Mouse (Mus musculus) erythroid progenitor cell, adult 5-6 weeks (primary cell): ENCODE measurements around the gene Cacul1. TPM values are rescaled to one million over a fixed set of nuclear protein-coding genes. Genes with fewer than 3 reads are reported as not detected.
A peak's percentile ranks its signal among the peaks of the same experiment; 100 is the strongest.
"Not testable (repeated sequence)": the region's sequence is repeated elsewhere in the genome, so short reads cannot be mapped to it uniquely, and the experiment has no call there.

Source experiments
- ATAC-seq: replicated peaks from 2 replicates; pipeline ENCODE4 v1.8.0; 2016; ENCODE audit warnings: moderate number of reproducible peaks, mild to moderate bottlenecking, moderate TSS enrichment, inconsistent platforms; ENCODE audit not compliant: poor library complexity, low FRiP score, severe bottlenecking
- total RNA-seq, 2 experiments: library from RNA; stranded (forward) in 1 of 2; stranded (reverse) in 1 of 2; fragments of 150-400 nt in 1 of 2; fragments of 186-747, 209-891 nt in 1 of 2; gene quantifications; 2 replicates each; pipeline versions ENCODE4 v1.2.3 to v1.2.4; 2015 to 2017; ENCODE audit warnings: low replicate concordance in 2 of 2

The Cacul1 gene
- total RNA-seq (2015; ENCODE audit: low replicate concordance), result 9.0 and 24.3 TPM in 2 replicates
- total RNA-seq (2017; ENCODE audit: low replicate concordance), result 6.8 and 16.2 TPM in 2 replicates

GRCm38 (mm10) chr19:60580582-60581339 lies at the start of gene Cacul1:
TSS of gene Cacul1 (minus strand) at chr19:60581025.
- peak; percentile 90 for ATAC-seq

DNA sequence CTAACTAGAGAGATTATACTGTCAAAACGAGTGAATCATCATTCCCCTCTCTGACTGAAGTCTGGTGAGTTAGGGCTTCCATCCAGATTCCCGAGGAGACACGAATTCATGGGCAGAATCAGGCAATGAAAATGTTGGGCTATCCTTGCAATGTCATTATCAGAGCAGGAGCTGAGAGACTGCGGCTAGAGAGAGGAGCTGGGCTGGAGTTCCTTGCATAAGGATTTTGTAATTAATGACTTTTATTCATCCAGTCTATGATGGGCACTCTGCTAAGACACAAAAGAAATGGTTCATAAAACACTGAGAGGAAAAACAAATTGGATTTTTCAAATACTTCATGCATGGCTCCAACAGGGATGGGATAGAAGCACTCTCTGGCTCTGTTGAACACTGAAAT lies 38.6 kb upstream of the Cacul1 start:
- no peak for ATAC-seq

- ATAC-seq, result no peak
Measured at GRCm38 (mm10) chr19:60617007-60617406, 36.2 kb upstream of the Cacul1 start.

DNA sequence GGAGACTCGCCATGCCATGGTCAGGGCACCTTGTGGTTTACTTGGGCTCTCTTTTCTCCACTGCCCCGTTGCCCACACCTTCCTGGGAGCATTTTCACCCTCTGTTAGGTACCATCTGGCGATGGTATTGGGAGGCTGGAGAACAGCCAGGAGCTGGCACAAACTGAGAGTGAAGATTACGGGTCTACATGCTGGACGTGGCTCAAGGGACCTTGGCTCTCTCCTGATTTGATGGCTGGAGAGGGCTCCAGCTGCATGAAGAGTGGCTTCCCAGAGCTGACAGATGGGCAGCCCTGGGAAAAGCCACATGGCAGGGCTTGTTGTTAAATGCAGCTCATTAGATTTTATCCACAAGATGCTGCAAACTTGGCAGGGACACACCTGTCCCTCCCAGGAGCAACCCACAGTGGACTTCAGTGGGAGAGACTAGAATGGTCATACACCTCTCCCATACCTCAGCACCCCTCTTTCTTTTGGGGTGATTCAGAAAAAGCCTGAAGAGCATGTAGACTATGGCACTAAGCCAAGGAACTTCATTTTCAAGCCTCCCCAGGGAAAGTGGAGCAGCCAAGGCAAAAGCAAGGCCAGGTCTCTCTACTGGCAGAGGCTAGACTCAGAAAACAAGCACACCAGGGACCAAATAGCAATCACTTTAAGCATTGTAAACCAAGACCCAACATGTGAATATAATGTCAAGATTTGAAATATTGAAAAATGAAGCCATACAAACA lies 34.8 kb upstream of the Cacul1 start:
- ATAC-seq, result no peak

DNA sequence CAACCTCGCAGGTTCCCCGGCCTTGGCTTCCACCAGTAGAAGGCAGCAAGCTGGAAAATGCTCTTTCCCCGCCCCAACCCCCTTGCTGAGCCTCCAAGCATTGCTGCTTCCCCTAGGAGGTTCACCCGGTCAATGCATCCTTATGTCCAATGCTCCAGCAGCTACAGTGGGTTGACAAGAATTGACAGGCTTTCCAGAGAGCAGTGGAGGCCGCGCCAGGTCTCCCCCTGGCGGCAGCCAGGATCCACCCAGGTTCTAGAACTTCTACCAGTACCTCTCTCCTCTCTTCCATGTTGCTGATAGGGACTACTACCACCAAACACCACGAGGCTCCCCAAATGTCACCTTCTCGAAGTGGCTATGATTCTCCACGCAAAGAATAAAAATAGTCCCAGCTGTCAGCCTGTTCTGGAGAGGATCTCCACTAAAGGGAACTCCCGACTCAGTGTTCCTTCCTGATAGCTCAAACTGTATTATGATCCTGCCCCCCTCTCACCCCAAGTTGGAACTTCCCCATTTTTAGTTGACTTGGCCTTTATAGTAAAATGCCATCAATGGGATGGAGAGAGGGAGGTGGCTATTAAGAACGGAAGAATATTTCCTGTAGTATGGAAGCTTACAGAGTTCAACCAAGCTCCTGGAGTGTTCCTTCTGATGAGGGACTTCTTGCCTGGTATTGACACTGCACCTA lies 30.8 kb upstream of the Cacul1 start:
- ATAC-seq, result no peak; the same call in 1 of the 2 replicates

GRCm38 (mm10) chr19:60608766-60609165 lies 27.9 kb upstream of the Cacul1 start:
- ATAC-seq, result 0 out of 2 replicates have a peak, but pooled peaks have one; percentile 52

DNA sequence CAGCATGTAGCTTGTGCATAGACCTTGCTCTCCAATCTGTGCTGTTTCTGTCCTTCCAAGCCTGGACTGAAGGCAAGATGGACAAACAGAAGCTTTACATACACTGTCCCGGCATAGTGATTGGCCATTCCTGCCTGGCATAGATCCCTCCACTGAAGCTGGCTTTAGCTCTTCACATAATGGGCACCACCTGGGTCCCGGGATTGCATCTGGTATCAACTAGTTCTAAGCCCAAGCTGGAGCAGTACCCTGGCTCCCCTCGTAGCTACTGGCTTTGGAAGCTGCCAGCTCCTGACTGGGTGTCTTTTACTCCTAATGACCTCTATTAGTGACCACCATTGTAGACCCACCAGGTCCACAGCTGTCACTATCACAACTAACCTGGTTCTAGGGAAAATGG lies 22.8 kb upstream of the Cacul1 start:
- no peak for ATAC-seq

DNA sequence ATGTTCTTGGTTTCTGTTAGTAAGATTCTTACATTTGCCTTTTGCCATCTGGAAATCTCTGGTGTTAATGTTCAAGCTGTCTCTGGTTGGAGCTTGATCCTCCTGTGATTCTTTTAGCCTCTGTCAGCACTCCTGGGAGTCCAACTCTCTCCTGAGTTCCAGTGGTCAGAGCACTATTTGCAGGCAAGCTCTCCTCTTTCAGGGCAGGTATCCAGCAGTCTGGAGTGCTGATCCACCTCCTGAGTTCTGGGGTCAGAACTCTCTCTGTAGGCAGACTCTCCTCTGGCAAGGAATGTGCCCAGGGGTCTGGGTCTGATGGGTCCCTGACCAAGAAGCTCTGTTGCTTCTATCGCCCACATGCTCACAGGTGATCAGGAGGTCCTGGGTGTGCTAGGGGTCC lies 21.2 kb upstream of the Cacul1 start:
- ATAC-seq, result not testable (repeated sequence)

DNA sequence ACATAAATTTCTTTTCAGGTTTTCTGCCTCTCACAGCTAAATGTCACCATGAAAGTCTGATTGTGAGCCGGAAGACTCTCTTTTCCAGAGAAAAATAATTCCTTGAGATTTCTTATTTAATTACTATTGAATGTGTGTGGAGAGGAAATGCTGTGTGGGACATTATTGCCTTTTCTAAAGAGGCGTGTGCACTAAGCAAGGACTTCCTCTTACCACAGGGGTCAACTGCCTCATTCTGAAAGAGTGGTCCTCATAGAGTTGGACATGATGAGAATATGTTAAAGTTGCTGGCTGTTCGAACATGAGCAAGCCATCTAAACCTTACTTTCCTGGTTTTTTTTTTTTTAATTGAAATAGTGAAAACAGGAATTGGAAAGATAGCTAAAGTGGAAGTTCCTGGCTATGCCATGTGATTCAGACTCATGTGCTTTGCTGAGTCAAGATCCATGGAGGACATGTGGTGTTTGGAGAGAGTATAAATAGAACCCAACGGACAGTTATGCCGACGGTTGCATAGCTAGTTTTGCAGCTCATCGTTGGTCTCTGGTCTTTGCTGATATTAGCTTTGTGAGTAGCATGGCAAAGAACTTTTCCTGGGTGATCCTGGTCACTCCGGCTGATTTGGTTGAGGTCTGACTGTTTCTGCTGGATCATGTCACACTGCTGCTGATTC lies 17.3 kb upstream of the Cacul1 start:
- ATAC-seq, result no peak

GRCm38 (mm10) chr19:60589646-60590045 lies 8.8 kb upstream of the Cacul1 start:
- ATAC-seq, result no peak

- no peak for ATAC-seq
Measured at GRCm38 (mm10) chr19:60586652-60587051, 5.8 kb upstream of the Cacul1 start.

DNA sequence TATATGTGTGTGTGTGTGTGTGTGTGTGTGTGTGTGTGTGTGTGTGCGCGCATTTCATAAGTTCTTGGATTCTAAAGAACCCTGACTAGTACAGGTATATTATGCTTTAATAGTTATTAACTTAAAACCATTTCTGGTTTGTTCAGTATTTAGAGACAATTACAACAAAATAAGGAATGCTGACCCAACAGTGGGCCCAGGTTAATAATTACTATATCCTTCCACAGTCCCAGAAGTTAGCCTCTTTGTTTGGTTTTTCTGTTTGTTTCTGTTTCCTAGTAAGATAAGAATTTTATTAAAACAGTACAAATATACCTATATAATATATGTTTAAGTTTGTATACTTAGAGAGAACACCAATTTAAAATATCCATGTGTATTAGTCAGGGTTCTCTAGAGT lies 2.4 kb upstream of the Cacul1 start:
- ATAC-seq, result no peak

- peak; percentile 37 for ATAC-seq
Measured at GRCm38 (mm10) chr19:60581377-60582290, 809 bp upstream of the Cacul1 start.

GRCm38 (mm10) chr19:60579771-60580581 lies 849 bp downstream of the Cacul1 start:
- peak; percentile 27; the same call in 1 of the 2 replicates for ATAC-seq

DNA sequence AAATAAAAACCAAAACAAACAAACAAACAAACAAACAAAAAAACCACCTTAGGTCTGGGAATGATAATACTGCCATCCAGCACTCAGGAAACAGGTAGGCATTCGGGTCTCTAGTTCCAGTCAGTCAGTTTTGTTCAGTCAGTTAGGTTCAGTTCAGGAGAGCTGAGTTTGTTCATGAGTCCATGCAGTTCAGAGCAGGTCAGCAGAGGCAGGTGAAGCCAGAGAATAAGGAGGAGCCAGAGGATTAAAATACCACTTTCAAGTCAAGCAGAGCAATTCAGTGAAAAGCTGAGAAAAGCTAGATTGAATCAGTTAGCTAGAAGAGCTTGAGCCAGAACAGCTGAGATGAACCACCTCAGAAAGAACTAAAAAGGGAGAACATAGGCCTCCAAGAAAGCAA lies 4.1 kb downstream of the Cacul1 start:
- ATAC-seq, result no peak

GRCm38 (mm10) chr19:60560497-60560896 lies 20.3 kb downstream of the Cacul1 start:
- ATAC-seq, result no peak

DNA sequence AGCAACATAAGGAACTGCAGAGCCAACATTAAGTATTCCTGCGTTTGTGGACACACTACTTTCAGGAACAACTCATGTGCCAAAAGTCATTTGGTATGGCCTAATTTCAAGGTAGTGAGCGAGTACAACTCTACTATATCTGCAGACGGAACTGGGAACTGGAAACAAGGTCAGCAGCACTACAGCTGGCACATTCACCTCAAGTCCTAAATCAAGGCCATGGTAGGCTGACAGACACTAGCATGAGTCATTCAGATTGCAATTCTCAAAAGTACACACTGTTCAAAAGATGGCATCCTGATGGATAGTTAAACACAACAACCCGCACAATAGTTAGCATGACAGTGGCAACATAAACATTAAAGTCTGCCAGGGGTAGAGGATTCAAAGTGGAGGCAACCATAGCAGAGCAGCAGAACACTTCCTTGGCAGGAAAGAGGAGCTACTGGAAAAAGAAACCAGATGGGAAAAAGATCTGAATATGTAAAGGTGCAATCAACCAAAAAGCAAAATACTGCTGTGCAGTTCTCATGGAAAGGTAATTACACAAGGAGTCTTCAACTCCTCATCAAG lies 25.9 kb downstream of the Cacul1 start:
- no peak for ATAC-seq

- ATAC-seq, result peak; percentile 59; the same call in 1 of the 2 replicates
Measured at GRCm38 (mm10) chr19:60553501-60553900, 27.3 kb downstream of the Cacul1 start.
